Mouse (Mus musculus) myocyte (in vitro differentiated cells): ENCODE measurements around the gene Kif26b.

Experiments
- E2F4 ChIP-seq: IDR thresholded peaks from one replicate; pipeline ENCODE4 v1.6.1; 2011; ENCODE audit warnings: mild to moderate bottlenecking, control low read depth, moderate library complexity; ENCODE audit not compliant: insufficient read depth
- MAX ChIP-seq: IDR thresholded peaks from one replicate; pipeline ENCODE4 v1.6.1; 2011; ENCODE audit warnings: low read depth, mild to moderate bottlenecking, control low read depth
- MYOD1 ChIP-seq, 3 experiments: IDR thresholded peaks; one replicate each; pipeline ENCODE4 v1.6.1; 2011; ENCODE audit warnings: control low read depth in 2 of 3, low read depth in 2 of 3, mild to moderate bottlenecking in 2 of 3, moderate library complexity in 1 of 3; ENCODE audit not compliant: insufficient read length in 2 of 3, control insufficient read depth in 1 of 3
- MYOG ChIP-seq, 3 experiments: IDR thresholded peaks; one replicate each; pipeline ENCODE4 v1.6.1; 2011; ENCODE audit warnings: control low read depth in 2 of 3, low read depth in 2 of 3, mild to moderate bottlenecking in 2 of 3; ENCODE audit not compliant: insufficient read length in 2 of 3, control insufficient read depth in 1 of 3, insufficient read depth in 1 of 3
- POLR2A ChIP-seq: IDR thresholded peaks from one replicate; pipeline ENCODE4 v1.6.1; 2011; ENCODE audit warnings: low read depth, mild to moderate bottlenecking, control low read depth, moderate library complexity; ENCODE audit not compliant: insufficient read length
- POLR2AphosphoS2 ChIP-seq: IDR thresholded peaks from one replicate; pipeline ENCODE4 v1.6.1; 2011; ENCODE audit warnings: low read depth, control low read depth; ENCODE audit not compliant: insufficient read length
- TCF12 ChIP-seq: IDR thresholded peaks from one replicate; pipeline ENCODE4 v1.6.1; 2011; ENCODE audit warnings: mild to moderate bottlenecking, control low read depth; ENCODE audit not compliant: poor library complexity, insufficient read depth, severe bottlenecking
- TCF3 ChIP-seq: IDR thresholded peaks from one replicate; pipeline ENCODE4 v1.6.1; 2011; ENCODE audit warnings: low read depth, control low read depth; ENCODE audit not compliant: insufficient read length
- USF1 ChIP-seq: IDR thresholded peaks from one replicate; pipeline ENCODE4 v1.6.1; 2011; ENCODE audit warnings: low read depth, mild to moderate bottlenecking, control low read depth, moderate library complexity

- TF ChIP-seq MYOG (IDR thresholded peaks at IDR 0.05; ENCODE audit: control insufficient read depth in 1 of 3, insufficient read depth in 1 of 3, insufficient read length in 2 of 3, low read depth in 2 of 3), result no peak
- no peak for TF ChIP-seq POLR2AphosphoS2
- no peak for TF ChIP-seq MYOD1 (IDR thresholded peaks at IDR 0.05; ENCODE audit: control insufficient read depth in 1 of 3, insufficient read length in 2 of 3, low read depth in 2 of 3)
- TF ChIP-seq POLR2A, result no peak
- no peak for TF ChIP-seq USF1
- no peak for TF ChIP-seq E2F4
- TF ChIP-seq TCF3, result no peak
- no peak for TF ChIP-seq MAX
- no peak for TF ChIP-seq TCF12
Measured at GRCm38 (mm10) chr1:178585366-178586020, 56.6 kb downstream of the Kif26b start.
